Mouse (Mus musculus) thymus, postnatal 36 days (tissue): ENCODE data around the gene Car4.

Source experiments
- DNase-seq, 2 experiments: peaks; one replicate each; pipeline ENCODE4 v3.0.0; 2022; ENCODE audit warnings: mixed read lengths in 2 of 2

The Car4 gene

DNA sequence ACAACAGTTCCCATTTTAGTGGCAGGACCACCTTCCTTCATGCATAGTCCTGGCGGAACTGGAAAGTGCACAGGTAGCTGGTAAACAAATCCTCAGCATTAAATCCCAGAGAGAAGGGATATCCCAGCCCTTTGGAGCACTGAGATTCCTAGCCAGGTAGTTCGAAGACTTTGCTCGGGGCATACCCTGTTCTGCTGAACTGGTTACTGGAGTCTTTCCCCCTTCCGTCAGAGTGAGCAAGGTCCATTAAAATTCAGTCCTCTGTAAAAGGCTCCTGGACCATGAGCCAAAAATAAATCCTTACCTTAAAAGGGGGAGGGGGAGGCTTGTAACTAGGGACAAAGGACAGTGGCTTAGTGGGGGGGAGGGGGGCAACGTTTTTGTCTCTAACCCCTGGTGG is 1.6 kb downstream of the Car4 start:
- no peak for DNase-seq

DNA sequence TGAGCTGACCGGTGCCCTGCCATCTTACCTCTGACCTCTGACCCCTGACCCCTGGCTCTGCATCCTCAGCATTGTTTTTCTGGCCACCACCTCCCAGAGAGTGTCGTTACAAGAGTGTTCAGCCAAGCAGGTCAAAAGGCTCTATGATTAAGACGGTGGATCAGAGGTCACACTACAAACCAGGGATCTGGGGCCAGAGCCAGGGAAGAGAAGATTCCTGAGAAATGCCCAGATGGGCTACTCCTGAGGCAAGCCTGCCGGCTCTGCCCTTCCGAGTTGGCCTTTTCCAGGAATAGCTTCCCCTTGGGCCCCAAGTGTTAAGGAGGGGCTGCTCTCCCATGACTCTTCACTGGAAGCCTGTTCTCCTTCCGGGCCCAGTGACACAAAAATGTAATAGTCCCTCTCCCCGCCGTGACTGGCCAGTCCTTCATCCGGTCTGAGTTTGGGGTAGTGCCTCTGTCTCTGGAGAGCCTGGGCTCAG is 2.2 kb downstream of the Car4 start:
- no peak for DNase-seq

DNA sequence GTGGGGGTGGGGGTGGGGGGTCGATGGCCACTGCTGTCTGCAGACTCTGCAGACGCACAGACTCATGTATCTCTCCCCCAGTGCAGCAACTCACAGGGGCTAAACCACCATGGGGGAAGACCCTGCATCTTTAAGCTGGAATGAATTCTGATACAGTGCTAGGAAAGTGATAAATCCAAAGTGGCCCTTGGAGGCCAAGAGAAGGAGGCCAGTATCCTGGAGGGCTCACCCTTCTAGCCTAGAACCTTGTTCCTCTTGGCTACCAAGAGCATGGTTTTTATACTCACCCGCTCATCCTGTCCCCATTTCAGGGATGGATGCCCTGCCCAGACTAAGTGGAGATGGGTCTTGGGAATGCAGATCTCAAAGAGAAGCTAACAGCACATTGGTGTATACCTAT is 2.7 kb downstream of the Car4 start:
- DNase-seq: no peak

DNA sequence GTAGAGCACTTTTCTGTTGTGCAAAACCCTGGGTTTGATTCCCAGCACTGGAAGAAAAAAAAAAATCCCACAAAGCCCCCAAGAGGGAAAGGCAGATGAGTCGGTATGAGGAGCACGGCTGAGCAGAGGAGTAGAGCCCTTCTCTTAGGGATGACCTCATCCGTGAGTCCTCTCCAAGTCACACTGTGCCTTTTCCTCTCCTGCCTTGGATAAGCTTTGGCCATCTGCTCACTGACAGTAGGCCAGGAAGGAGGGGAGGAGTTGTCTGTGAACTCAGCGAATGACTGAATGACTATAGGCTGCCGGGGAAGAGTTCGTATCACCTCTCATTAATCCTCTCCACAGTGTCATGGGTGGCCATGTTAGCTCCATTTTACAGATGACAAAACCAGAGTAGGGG is 3.2 kb downstream of the Car4 start:
- DNase-seq: no peak

DNA sequence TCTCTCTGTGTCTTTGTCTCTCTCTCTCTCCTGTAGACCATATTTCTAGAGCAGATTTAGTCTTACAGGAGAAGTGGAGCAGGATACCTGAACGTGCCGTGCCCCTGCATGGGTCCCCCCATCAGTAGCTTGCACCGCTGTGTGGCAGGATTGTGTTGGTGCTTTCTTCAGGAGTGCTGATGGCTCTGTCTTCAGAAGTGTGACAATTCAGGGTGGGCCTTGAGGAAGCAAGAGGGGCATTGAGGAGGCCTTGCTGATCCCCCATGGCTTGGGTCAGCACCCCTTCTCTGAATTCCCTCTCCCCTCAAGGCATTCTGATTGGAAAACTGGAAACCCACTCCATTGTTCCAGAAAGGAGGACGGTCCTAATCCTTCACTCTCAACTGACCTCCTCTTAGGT is 4.0 kb downstream of the Car4 start:
- no peak for DNase-seq

DNA sequence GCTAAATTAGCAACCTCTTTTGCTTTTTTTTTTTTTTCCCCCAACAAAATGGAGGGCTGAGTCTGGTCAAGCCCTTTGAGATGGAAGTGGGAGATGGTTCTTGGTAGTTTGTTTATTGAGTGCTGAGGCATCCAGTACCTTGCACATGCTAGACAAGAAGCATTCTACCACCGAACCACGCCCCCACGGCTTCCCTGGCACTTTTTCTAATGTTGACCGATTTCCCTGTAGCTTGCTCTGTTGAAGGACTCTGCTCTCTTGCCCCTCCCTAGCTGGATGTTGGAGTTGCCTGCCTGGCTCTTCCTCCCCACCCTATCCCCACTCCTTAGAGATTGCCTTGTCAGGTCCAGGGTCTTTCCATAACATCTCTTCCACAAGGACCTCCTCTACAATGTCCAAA is 5.0 kb downstream of the Car4 start:
- DNase-seq: no peak

DNA sequence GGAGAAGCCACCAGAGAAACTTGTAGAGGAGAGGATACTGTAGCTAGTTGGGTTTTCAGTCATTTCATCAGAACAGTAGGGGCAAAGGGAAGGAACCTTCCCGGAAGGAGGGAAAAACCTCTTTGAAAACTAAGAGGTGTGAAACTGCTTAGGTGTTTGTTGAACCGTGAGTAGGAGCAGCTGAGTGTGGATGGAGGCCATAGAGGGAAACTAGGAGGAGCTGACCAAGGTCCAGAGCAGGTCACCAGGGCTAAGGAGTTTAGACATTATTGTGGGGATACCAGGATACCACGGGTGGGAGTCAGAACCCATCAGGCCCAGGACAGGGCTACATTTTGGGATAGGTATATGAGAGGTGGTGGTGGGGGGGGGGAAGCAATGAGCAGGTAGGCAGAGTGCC is 6.0 kb downstream of the Car4 start:
- no peak for DNase-seq

DNA sequence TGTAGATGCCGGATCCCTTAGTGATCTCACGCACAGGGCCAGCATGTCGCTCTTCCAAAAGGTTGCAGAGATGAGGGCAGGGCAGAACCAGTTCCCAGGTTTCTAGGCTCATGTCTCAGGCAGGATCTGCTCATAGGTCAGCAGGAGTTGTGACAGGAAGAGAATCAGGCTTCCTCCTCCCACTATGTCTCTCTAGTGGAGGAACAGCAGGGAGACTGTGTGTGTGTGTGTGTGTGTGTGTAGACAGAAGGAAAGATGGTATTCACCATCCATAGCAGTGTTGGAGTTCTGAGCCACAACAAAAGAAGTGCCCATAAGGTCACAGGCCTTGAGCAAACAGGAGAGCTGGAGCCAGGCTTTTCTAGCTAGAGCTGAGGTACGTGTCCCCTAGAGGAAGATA is 9.1 kb downstream of the Car4 start:
- DNase-seq: no peak

DNA sequence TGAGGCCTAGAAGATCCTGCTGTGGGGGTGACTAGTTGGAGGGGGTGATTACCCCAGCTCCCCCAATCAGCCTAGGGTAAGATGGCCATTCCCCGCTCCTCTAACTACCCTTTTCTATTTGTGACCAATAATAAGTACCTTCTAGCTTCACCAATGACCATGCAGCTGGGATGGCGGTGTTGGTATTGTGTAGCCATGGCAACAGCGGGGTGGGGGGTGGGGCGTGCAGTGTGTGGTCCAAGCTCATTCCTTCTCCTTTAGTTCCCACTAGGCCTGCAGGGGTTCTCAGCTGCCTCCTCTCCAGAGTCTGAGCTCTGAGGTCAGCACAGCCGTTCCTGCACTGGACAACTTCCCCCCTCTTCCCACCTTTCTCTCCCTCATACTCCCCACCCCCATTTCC is 9.5 kb downstream of the Car4 start:
- DNase-seq: no peak

DNA sequence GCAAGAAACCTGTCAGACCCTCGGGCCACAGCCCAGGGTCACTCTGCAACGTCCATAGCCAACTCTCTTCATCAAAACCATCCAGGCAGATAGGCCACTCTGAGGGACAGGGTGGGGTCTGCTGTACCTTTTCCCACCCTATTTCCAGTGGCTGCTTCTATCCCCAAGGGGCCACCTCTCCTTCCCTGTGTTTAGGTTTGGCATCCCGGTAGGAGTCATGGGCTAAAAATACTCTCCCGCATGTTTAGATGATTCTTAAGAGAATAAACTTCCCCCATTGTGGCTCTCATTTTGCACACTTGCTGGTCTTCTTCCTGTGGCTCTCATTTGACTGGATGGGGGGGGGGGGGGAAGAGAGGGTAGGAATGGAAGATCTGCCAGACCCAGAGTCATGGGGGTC is 10.7 kb downstream of the Car4 start:
- DNase-seq: no peak

DNA sequence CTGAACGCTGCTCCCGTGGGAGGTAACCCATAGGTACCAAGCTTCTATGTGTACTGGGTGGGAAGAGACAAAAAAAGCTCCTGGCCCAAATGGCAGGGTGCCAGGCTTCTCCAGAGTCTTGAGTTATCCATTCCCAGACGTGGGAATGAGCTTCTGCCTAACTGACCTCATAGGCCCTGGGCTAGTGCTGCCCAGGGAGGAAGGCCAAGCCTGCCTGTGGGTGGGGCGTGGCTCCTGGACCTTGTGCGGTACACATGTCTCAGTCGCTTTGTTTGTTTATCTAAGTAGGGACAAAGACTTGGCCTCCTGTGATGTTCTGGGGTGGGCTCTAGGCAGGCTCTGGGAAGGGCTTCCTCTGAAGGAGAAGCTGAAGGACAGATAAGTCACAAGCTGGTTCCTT is 11.2 kb downstream of the Car4 start:
- no peak for DNase-seq

DNA sequence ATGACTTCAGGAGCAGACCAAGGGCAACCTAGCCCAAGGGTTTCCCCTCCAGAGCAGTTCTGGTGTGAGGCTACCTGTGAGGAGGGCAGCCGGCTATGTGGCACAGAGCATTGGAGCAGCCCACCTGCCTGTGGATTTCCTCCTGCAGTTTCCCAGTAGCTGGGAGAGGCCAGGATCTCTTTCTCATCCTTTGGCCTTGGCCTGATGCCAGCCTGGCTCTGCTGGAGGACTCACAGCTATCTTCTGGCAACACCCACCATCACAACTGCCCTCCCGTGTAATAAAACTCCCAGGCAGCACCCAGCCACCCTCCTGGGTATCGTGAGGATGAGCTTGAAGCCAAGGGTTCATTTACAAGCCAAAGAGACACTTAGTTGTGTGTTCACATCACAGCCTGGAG is 14.5 kb downstream of the Car4 start:
- DNase-seq: no peak

DNA sequence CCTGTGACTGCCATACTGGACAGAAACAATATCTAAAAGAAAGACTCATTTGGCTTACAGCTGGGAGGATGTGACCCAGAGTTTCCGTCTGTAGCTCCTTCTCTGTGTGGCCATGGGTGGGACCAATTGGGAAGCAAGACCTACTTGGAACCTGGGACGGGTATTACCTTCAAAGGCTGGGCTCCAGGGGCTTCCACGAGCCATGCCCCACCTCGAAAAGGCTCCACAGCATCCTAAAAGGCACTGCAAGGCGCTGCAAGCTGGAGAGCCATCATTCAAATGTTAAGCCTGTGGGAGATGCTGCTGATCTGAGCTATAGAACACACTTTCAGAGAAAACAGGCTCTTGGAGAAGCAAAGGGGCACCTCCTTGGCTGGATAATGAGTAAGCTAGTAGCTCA is 16.1 kb downstream of the Car4 start:
- no peak for DNase-seq

DNA sequence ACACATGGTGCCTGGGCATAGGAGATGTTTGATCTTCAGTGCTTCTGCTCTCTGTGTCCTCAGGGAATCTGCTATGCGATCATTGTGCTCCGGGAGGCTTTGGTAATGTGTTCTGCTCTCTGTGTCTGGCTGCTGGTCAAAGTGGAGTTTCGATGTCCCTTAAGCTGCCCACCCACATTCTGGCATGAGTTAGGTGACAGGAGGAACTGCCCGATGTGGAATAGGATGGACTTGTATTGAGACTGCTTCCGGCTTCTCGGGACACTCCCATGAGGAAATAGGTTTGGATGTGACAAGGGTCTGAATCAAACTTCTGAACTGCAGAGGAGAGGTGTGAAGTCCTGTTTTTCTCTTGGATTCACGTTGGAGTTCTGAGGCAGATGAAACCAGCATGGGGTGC is 17.0 kb downstream of the Car4 start:
- no peak for DNase-seq

DNA sequence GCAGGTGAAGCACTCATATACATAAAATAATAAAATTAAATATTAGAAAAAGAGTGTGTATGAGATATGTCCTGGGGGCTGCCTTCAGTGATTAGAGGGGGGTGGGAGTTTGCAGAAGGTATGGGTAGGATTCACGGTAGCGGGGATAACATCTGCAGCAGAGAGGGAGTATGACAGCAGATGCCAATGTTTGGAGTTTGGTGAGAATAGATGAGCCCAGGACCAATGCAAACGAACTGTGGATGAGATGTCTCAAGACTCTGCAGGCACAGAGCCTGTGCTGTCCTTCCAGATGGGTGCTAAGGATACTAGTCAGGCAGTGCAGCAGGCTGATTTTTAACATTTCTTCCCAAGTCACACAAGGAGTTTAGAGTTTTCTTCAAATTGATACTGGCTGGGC is 19.1 kb downstream of the Car4 start:
- no peak for DNase-seq

DNA sequence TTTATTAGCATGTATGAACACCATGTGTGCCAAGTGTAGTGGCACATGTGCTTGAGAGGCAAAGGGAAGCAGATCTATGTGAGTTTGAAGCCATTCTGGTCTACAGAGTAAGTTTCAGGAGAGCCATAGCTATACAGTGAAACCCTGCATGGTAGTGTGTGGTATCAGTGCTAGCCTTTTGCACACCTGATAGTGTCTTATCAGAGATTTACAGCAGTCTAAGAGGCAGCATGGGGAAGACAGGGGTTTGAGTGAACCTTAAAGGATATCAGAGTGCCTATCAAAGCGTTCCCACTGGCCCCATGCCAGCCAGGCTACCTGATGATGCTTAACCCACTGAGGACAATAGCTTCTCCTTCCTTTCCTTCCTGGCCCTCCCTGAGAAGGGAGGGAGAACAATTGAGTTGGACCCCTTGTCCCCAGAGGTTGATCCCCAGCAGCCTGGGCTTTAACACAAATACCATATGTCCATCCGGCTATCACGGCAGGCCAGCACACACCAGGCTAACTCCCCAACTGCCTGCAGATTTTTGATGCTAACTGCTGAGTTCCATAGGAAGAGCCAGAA is 19.9 kb downstream of the Car4 start:
- no peak for DNase-seq

DNA sequence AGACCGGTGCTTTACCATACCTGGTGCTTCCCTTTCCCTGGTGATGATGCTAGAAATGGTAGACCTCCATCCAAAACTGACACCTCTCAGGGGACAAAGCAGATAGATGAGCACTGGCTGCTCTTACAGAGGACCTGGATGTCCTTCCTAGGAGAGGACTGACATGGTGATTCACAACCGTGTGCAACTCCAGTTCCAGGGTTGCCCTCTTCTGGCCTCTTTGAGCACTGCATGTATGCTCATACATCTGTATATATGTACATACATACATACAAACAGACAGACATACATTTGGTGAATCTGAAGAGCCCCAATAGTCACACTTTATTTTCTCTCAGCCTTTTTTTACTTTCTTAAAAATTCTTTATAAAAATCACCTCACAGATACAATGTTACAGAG is 20.5 kb downstream of the Car4 start:
- peak in 1 of 2 experiments; percentile 6 for DNase-seq

DNA sequence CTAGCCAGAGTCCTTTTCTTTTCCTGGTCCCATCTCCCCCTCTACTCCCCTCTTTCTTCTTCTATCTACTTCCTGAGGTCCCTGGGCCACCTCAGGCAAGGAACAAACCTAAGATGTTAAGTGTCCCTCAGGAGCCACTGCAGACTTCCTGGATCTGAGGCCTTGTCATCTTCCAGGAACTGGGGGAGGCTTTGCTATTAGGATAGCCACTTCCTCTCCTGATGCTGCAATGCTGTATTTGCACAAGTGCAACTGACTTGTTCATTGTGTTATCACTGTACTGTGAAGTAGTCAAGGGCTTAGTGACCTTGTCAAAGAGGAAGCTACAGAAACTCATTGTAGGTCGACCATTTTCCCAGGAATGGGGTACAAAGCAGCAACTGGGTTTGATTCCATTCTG is 21.8 kb downstream of the Car4 start:
- no peak for DNase-seq

DNA sequence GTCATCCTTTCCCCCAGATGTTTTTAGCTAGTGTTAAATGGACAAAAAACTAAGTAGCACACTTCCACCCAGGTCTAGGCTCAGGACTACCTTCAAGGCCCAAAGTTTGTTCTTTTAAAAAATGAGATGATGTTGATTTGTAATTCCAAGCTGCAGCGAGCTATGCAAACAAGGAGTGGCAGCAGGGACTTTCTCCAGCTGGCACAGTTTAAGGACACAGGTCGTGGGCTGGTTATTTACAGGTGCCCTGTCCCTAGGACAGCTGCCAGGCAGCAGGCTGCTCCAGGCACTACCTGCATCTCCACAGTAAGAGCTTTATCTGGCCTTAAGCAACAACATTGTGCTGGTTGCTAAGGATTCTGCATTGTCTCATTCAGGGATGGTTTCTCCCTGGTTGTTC is 23.1 kb downstream of the Car4 start:
- no peak for DNase-seq

DNA sequence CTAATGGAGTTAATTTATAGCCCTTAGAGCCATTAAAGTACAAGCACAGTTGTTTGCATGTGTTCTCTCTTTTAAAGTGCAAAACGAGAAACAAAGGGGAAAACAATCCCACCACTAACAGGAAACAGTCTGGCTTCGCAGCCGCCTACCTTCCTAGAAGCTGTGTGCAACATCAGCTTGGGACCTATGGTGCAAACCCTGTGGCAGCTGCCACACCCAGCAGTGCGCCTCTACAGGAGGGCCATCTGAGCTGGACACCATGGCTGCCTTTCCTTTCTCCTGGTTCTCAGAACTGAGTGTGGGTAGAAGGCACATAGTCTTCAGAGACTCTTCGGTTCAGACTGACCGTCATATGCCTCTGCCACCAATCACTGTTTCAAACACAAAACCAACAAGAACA is 27.8 kb downstream of the Car4 start:
- DNase-seq: no peak

DNA sequence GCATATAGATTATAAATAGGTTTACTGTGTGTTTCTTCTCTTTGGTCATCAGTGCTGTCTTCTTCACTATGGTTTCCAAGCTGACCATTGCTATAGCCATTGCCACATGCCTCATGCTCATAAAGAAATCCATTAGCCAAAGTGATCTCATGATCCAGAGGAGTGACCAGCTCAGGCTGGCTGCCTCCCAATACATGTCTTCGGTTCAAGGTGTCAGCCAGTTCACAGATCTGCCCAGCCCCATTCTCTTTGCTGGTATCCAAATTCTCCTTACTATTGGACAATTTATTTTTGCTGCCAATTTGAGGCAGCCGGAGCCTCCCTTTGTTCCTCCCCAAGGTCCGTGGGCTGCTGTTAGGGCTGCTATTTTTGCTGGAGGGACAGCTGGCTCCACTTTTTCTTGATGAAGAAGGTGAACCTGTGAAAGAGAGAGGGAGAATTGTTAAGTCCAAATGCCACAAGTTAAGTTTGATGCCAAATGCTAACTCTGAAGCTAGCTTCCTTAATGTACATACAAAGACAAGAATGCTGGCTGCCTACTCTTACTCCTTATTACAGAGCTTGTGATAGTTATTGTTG is 30.8 kb downstream of the Car4 start:
- no peak for DNase-seq

DNA sequence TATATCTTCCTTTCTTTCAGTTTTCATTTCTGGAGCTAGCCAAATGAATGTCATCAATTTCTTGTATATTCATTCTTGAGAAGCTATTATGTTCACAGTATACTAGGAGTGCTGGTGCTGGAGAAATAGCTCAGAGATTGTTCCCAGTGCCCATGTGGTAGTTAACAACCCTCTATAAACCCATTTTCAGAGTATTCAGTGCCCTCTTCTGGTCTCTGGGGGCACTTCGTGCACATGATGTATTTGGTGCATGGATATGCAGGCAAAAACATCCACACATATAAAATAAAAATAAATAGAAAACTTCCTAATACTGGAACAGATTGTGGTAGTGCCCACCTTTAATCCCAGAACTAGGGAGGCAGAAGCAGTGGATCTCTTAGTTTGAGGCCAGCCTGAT is 35.4 kb downstream of the Car4 start:
- no peak for DNase-seq

DNA sequence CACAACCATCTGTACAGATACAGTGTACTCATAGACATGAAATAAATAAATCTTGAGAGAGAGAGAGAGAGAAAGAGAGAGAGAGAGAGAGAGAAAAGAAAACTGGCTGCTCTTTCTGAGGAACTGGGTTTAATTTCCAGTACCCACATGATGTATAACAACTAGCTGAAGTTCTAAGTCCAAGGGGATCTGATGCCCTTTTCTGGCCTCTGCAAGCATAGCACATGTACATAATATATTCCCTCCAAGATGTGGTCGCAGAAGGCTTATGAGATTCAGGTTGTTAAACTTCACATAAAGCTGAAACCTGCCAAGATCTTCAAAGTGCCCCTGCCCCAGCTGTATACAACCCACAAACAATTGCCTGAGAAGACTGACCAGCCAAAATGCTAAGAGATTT is 37.7 kb downstream of the Car4 start:
- no peak for DNase-seq

DNA sequence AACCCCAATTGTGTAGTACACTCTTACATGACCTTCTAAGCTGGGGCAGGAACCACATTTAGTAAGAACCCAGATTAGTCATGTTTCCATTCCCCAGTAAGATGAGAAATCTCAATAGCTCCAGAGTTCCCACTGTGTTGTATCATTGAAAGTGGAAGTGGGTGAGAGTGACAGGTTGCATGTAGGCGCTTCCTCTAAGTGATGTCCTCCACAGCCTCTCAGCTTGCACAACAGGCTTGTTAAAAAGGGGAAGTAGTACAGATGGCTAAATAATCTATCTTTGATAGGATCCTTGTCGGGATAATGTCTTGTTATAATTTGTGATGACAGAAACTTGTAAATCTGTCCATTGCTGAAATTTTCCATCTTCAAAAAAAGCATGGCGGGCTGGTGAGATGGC is 46.0 kb downstream of the Car4 start:
- no peak for DNase-seq

DNA sequence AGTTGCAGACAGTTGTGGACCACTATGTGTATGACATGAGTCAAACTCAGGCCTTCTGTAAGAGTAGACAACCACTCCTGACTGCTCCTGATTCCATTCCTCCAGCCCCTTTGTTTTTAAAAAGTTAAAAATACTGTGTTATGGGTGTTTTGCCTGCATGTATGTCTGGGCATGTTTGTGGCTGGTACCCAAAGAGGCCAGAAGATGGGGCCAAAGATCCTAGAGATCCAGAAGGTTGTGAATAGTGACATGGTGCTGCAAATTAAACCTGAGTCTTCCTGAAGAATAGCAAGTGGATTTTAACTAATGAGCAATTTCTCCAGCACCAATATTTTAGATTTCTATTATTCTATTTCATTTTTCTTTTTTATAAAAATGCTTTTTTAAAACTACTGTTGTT is 55.5 kb downstream of the Car4 start:
- DNase-seq: no peak
